Mouse (Mus musculus) ZHBTc4 (cell line): ENCODE data around the gene Shd.

ENCODE experiments used
- DNase-seq: peaks from one replicate; pipeline ENCODE4 v3.0.0-alpha.2; 2011; ENCODE audit warnings: low read depth, low spot score

Shd gene

DNA sequence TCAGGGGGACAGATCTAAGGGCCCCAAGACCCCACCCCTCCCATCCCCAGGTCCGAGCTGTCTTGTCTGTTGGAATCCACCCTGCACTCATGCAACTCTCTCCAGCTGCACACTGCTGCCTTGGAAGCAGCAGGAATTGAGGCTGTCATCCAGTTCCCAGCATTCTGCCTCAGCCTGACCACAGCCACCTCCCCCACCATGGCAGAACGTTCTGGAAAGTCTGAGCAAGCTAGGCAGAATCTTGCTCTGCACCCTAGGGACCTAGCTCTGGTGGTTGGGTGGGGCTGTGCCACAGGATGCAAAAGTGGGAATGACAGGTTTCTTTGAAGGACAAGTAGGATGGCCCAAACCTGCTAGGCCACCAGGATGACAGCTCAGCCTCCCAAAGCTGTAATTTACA is 54.2 kb downstream of the Shd start:
- DNase-seq = no peak

DNA sequence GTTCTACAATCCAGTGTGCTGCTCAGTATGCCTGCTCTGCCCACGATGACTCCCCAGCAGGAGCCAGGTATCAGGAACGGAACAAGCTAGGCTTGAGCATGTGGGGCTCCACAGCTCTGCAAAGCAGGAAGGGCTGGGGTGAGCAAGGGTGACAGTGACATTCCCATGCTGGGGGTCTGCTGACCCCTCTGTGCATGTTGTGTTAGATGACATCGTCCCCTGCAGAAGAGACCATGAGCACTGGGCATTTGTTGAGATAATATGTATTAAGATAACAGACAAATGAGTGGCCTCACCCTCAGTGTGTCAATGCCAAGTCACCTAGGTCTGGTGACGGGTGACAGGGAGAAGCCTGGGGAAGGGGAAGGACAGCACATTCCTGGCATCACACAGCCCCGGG is 54.7 kb downstream of the Shd start:
- DNase-seq = no peak
